Mouse (Mus musculus): ENCODE data around the gene Dr1.
"Not testable (repeated sequence)": the region's sequence is repeated elsewhere in the genome, so short reads cannot be mapped to it uniquely, and the experiment has no call there.

Gene Dr1

GRCm38 (mm10) chr5:108269063-108269810 lies 540 bp downstream of the Dr1 start:
- no peaks in the 10 kb centered on the region for H3K9me3 ChIP-seq (ENCODE audit: low read length)
- peaks cover 32% of the 10 kb centered on the region for H3K36me3 ChIP-seq (ENCODE audit: insufficient read depth, low read length)
- TF ChIP-seq POU5F1 (IDR thresholded peaks at IDR 0.05; ENCODE audit: borderline replicate concordance, low read length) (no peak), CTCF (conservative IDR thresholded peaks at IDR 0.05; ENCODE audit: low read length) (no peak), NANOG (IDR thresholded peaks at IDR 0.05; ENCODE audit: borderline replicate concordance, low read length) (no peak)
- H3K4me1 ChIP-seq (replicated peaks; ENCODE audit: low read depth, low read length) = peaks cover 26% of the 10 kb centered on the region
- H3K4me3 ChIP-seq (replicated peaks; ENCODE audit: low read length) = peak overlapping the region; percentile 99
- H3K27me3 ChIP-seq (ENCODE audit: insufficient read depth, low read length) = no peaks in the 10 kb centered on the region

GRCm38 (mm10) chr5:108269811-108270151 lies 1.1 kb downstream of the Dr1 start:
- H3K36me3 ChIP-seq (ENCODE audit: insufficient read depth, low read length) = peaks cover 34% of the 10 kb centered on the region
- peak overlapping the region; percentile 99 for H3K4me3 ChIP-seq (replicated peaks; ENCODE audit: low read length)
- H3K27me3 ChIP-seq (ENCODE audit: insufficient read depth, low read length) = no peaks in the 10 kb centered on the region
- peaks cover 26% of the 10 kb centered on the region for H3K4me1 ChIP-seq (replicated peaks; ENCODE audit: low read depth, low read length)
- no peak for TF ChIP-seq POU5F1 (IDR thresholded peaks at IDR 0.05; ENCODE audit: borderline replicate concordance, low read length)
- TF ChIP-seq NANOG (IDR thresholded peaks at IDR 0.05; ENCODE audit: borderline replicate concordance, low read length) = no peak
- no peak for TF ChIP-seq CTCF (conservative IDR thresholded peaks at IDR 0.05; ENCODE audit: low read length)
- no peaks in the 10 kb centered on the region for H3K9me3 ChIP-seq (ENCODE audit: low read length)

- Histone ChIP-seq H3K27me3 (ENCODE audit: insufficient read depth, low read length) (no peaks in the 10 kb centered on the region), H3K36me3 (ENCODE audit: insufficient read depth, low read length) (peaks cover 41% of the 10 kb centered on the region), H3K4me1 (replicated peaks; ENCODE audit: low read depth, low read length) (peaks cover 26% of the 10 kb centered on the region), H3K9me3 (ENCODE audit: low read length) (no peaks in the 10 kb centered on the region), H3K4me3 (replicated peaks; ENCODE audit: low read length) (peak overlapping the region; percentile 99)
- TF ChIP-seq POU5F1 (IDR thresholded peaks at IDR 0.05; ENCODE audit: borderline replicate concordance, low read length) (no peak), CTCF (conservative IDR thresholded peaks at IDR 0.05; ENCODE audit: low read length) (no peak), NANOG (IDR thresholded peaks at IDR 0.05; ENCODE audit: borderline replicate concordance, low read length) (no peak)
Measured at GRCm38 (mm10) chr5:108270415-108270814, 1.7 kb downstream of the Dr1 start.

GRCm38 (mm10) chr5:108271345-108271744 lies 2.6 kb downstream of the Dr1 start:
- Histone ChIP-seq H3K4me1 (replicated peaks; ENCODE audit: low read depth, low read length) (peaks cover 26% of the 10 kb centered on the region), H3K36me3 (ENCODE audit: insufficient read depth, low read length) (peaks cover 48% of the 10 kb centered on the region)
- H3K27me3 ChIP-seq (ENCODE audit: insufficient read depth, low read length); H3K9me3 ChIP-seq (ENCODE audit: low read length); H3K4me3 ChIP-seq (replicated peaks; ENCODE audit: low read length): not testable (repeated sequence)

- no peaks in the 10 kb centered on the region for H3K36me3 ChIP-seq (ENCODE audit: insufficient read depth, low read length)
- TF ChIP-seq NANOG (IDR thresholded peaks at IDR 0.05; ENCODE audit: borderline replicate concordance, low read length) (no peak), POU5F1 (IDR thresholded peaks at IDR 0.05; ENCODE audit: borderline replicate concordance, low read length) (no peak), CTCF (conservative IDR thresholded peaks at IDR 0.05; ENCODE audit: low read length) (no peak)
- no peaks in the 10 kb centered on the region for H3K4me1 ChIP-seq (replicated peaks; ENCODE audit: low read depth, low read length)
- H3K9me3 ChIP-seq (ENCODE audit: low read length) = peaks cover 30% of the 10 kb centered on the region
- H3K27me3 ChIP-seq (ENCODE audit: insufficient read depth, low read length) = no peaks in the 10 kb centered on the region
- no peak overlapping the region for H3K4me3 ChIP-seq (replicated peaks; ENCODE audit: low read length)
Measured at GRCm38 (mm10) chr5:108286957-108287356, 18.3 kb downstream of the Dr1 start.

DNA sequence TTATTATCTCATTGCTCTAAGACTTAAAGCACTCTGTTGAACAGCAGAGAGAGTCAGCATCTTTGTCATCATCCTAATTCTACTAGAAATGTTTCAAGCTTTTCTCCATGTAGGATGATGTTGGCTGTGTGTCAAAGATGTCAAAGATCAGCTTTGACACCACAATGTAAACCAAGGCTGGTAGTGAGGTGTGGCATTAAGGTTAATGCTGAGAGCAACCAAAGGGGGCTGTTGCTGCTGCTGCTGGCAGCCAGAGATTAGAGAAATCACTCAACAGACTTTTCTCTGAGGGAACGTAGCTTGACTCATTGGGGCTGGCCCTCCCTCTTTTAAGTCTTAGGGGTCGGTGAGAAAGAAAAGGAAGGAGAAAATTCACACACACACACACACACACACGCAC lies 32.9 kb downstream of the Dr1 start:
- no peak for TF ChIP-seq POU5F1 (IDR thresholded peaks at IDR 0.05; ENCODE audit: borderline replicate concordance, low read length)
- TF ChIP-seq NANOG (IDR thresholded peaks at IDR 0.05; ENCODE audit: borderline replicate concordance, low read length) = no peak
- TF ChIP-seq CTCF (conservative IDR thresholded peaks at IDR 0.05; ENCODE audit: low read length) = no peak
- peaks cover 17% of the 10 kb centered on the region for H3K4me1 ChIP-seq (replicated peaks; ENCODE audit: low read depth, low read length)
- H3K36me3 ChIP-seq (ENCODE audit: insufficient read depth, low read length) = no peaks in the 10 kb centered on the region
- H3K4me3 ChIP-seq (replicated peaks; ENCODE audit: low read length) = no peak overlapping the region
- no peaks in the 10 kb centered on the region for H3K9me3 ChIP-seq (ENCODE audit: low read length)
- H3K27me3 ChIP-seq (ENCODE audit: insufficient read depth, low read length) = no peaks in the 10 kb centered on the region

DNA sequence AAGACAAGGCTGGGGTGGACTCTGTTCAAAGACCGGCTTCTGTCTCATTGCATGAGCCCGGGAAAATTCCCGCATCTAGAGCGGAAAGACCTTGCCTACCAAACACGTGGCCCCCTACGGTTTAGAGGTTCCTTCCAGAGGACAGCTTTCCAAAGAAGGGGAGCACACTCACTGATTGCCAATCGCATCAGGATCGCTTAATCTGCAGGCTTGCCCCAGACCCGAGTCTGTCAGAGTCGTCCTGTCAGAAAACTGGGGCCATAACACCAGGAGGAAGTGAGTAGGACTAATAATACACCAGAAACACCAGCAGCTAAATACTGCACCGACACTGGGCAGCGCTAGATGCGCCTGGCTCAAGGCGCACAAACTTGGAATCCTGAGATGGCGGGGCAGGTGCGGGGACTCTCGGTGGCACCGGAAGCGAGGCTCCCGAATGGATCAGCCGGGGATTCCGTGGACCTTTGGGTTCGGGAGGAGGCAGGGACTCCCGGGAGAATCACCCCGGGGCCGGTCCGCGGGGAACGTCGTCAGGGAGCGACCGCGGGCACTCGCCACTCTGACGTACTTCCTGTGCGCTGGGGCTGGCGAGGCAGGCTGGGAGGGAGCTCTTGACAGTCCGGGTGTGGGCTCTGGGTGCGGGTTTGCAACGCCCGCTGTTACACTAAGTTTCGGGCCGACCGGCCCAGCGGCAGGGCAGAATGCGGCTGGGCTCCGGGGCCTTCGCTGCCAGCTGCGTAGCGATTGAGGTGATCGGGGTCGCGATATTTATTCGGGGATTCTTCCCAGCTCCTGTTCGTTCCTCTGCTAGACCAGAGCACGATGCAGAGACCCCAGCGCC lies 43.7 kb downstream of the Dr1 start, which contains the start of gene Pigg:
Gene Pigg (plus strand): TSS at position 386 of the 841 bp plus-strand sequence.
- H3K9me3 ChIP-seq (ENCODE audit: low read length) = no peaks in the 10 kb centered on the region
- no peaks in the 10 kb centered on the region for H3K27me3 ChIP-seq (ENCODE audit: insufficient read depth, low read length)
- H3K4me3 ChIP-seq (replicated peaks; ENCODE audit: low read length) = peak within 1 kb of the TSS; percentile 98
- H3K36me3 ChIP-seq (ENCODE audit: insufficient read depth, low read length) = peaks cover 5% of the 10 kb centered on the region
- peaks cover 17% of the 10 kb centered on the region for H3K4me1 ChIP-seq (replicated peaks; ENCODE audit: low read depth, low read length)
- TF ChIP-seq NANOG (IDR thresholded peaks at IDR 0.05; ENCODE audit: borderline replicate concordance, low read length) = no peak
- TF ChIP-seq CTCF (conservative IDR thresholded peaks at IDR 0.05; ENCODE audit: low read length) = no peak
- TF ChIP-seq POU5F1 (IDR thresholded peaks at IDR 0.05; ENCODE audit: borderline replicate concordance, low read length) = no peak

GRCm38 (mm10) chr5:108313065-108313860 lies 44.6 kb downstream of the Dr1 start:
- Histone ChIP-seq H3K4me3 (replicated peaks; ENCODE audit: low read length) (peak overlapping the region; percentile 98), H3K36me3 (ENCODE audit: insufficient read depth, low read length) (peaks cover 13% of the 10 kb centered on the region), H3K9me3 (ENCODE audit: low read length) (no peaks in the 10 kb centered on the region), H3K4me1 (replicated peaks; ENCODE audit: low read depth, low read length) (peaks cover 17% of the 10 kb centered on the region), H3K27me3 (ENCODE audit: insufficient read depth, low read length) (no peaks in the 10 kb centered on the region)
- TF ChIP-seq CTCF (conservative IDR thresholded peaks at IDR 0.05; ENCODE audit: low read length) = no peak
- TF ChIP-seq POU5F1 (IDR thresholded peaks at IDR 0.05; ENCODE audit: borderline replicate concordance, low read length) = no peak
- no peak for TF ChIP-seq NANOG (IDR thresholded peaks at IDR 0.05; ENCODE audit: borderline replicate concordance, low read length)
